Mouse (Mus musculus): ENCODE results near the gene Ahcyl2.

The Ahcyl2 gene

DNA sequence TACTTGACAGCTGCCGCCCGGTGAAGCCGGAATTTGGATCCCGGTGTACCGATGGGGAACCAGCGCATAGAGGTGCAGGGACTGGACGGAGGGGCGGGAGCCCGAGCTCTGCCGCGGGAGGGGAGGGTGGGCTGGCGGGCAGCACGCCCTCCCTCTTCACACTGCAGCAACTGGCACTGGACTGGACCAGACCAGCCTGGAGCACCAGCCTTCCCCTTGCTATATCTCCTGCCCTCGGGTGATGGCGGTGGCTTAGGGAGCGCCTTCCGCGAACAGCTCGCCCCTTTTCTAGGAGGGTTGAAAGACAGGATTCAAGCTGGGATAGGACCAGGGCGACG lies 149.5 kb downstream of the Ahcyl2 start:
- DNase-seq: no peak

DNA sequence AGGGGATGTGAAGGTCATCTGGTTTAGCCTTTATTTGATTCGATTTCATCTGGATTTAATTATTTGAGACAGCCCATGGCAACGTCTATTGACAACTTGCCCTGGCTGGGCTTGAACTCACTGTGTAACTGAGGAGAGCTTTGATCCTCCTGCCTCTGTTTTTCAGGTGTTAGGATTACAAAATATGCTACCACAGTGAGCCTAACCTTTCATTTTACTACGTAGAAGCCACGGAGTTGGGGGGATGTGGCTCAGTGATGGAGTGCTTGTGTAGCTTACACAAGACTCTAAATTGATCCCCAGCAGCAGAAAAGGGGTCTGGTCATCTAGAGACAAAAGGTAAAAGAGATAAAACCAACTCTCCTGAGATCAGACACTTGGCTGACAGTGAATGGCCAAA lies 150.1 kb downstream of the Ahcyl2 start:
- DNase-seq: no peak

DNA sequence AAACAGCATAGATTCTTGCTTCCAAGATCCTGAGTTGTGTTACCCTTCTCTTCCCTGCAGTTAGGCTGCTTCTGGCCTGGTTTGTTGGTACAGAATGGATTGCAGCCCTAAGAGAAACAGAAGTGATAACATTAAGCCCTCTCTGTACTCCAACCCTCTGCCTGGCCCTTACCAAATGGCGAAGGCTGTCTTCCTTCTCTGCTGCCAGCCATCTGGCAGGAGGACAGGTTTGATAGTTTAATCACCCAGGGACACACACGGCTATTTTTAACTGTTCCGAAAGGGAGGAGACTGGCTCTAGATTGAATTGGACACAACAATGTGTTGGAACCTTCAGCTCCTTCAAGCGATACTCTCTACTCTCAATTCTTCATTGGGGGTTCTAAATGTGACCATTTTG lies 155.7 kb downstream of the Ahcyl2 start:
- no peak for DNase-seq

DNA sequence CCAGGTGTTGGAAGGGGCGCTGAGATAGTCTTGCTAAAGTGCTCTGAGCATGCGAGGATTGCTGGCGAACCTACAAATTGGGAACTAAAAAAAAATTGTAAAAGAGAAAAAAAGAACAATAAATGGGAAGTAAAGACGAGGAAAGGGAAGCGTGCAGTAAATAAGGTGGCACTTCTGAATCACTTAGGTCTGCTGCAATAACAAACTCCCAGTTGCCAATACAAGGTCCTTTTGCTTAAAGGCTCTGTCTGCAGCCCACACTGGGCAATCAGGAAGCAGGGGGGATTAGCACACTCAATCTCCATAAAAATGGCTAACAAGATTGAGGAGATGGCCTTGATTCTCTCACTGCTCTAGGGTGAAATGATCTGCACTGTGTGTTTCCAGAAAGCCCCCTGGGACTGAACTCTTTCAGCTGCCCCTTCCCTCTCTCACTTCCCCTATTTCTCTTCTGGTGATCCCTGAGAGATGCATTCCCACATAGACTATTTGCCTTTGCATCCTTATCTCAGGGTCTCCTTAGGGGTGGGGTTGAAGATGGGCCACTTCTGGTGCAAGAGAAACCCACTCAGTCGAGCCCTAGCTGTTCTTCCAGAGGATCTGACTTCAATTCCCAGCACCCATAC lies 157.9 kb downstream of the Ahcyl2 start:
- no peak for DNase-seq

DNA sequence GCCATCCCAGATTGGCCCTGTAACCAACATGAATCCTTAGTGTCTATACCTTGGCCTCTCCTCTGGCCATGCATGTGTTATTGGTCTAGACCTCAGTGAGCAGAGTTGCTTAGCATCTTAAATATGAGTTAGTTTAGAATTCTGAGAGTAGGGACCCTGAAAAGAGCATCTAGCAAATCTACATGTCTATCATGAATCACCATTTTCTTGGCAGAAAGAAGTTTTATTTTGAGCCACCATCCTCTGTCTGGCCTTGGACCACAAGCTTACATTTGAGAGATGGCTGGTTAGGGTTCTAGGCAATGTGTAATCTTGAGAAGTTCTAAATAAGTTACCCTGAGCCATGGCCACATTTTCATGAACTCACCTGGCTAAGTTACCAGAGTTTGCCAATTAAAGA lies 162.3 kb downstream of the Ahcyl2 start:
- DNase-seq: no peak

DNA sequence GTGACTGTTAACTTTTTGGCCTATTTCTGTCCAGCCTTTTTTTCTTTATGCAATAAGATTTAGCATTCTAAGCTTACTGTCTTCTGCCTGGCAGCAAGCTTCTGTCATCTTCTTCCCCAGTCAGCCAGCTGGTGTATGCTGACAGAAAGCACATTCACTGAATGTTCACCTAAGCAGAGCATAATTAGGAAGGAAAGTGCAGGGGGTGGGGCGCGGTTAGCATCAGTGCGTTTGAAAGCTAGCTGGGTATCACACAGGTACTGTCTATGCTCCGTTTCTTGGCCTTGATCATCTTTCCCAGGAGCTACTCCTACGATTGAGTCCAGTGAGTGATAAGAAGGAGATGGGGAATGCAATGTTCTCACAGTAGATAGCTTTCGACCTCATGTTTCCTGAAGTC lies 162.9 kb downstream of the Ahcyl2 start:
- DNase-seq: no peak

DNA sequence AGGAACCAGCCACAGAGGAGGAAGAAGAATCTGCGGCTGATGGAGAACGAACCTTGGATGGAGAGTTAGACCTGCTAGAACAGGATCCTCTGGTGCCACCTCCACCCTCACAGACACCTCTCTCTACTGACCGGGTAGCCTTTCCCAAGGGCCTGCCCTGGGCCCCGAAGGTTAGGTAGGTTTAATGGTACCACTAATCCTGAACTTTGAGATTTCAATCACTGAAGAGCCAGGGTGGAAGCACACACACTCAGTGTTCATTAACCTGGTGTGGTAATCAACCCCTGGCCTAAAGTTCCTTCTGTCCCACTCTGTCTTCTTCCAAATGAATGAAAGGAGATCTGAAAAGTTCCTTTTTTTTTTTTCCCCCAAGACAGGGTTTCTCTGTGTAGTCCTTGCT lies 163.4 kb downstream of the Ahcyl2 start:
- DNase-seq: no peak

DNA sequence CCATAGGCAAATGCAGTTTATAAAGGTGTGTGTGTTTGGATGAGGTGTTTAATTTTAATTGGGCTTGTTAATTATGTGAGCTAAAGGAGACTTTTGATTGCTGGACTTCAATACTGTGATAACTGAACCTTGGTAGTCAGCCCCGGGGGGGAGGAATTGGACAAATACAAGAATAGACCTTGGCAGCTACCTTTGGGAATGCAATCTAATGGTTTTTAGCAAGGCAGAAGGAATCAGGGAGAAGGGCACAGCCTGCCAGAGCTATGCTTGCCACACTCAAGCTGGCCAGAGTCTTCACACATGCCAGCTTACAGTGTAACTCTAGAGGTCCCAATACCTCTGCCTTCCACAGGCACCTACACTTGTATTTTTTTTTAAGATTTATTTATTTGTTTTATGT lies 167.9 kb downstream of the Ahcyl2 start:
- DNase-seq: no peak

DNA sequence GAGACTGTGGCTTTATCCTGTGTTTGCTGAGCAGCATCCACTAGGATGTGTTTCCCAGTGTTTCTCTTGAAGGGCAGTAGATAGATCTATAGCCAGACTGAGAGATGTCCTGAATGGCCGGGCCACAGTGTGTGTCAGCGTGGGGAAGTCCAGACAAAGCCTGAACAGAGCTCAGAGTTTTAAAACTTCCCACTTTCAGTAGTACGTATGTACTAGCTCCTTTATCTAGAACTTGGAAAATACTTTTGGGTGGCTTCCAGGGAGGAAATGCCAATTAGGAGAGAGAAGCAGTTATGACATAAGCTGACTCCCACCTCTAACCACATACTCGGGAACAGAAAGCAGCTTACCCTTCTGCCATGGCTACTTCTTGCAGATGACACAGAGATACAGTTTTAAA lies 172.6 kb downstream of the Ahcyl2 start:
- no peak for DNase-seq

DNA sequence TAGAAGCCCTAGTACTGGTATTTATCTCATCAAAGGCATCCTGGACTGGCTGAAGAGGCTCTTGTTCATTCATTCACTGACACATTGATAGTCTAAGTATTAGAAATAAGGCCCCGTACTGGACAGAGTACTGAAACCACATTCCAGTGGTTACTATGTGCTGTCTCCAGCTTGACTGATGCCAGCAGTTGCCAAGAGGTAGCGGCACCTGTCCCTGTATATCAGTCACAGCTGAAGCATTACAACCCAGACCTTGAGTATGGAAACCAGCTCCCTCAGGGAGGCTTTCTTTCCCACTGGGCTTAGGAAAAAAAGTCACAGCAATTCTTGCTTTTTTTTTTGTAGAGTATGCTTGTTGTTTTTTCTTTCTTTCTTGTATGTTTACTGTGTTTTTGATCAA lies 173.2 kb downstream of the Ahcyl2 start:
- DNase-seq: no peak

DNA sequence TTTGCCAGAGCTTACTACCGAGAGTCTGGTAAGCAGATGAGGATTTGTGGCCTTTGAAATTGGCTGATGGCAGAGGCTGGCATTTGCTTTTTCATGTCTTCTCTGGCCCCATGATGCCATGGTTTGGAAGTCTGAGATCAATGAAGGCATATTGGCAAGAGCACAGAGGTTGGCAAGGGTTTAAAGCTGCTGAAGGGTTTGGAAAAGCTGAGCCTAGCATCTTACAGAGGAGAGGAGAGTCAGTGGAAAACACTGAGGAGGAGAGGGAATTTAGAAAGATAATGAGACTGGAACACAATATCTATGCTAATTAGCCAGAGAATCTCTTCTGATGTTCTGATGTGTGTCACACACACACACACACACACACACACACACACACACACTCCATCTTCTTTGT lies 176.7 kb downstream of the Ahcyl2 start:
- no peak for DNase-seq

DNA sequence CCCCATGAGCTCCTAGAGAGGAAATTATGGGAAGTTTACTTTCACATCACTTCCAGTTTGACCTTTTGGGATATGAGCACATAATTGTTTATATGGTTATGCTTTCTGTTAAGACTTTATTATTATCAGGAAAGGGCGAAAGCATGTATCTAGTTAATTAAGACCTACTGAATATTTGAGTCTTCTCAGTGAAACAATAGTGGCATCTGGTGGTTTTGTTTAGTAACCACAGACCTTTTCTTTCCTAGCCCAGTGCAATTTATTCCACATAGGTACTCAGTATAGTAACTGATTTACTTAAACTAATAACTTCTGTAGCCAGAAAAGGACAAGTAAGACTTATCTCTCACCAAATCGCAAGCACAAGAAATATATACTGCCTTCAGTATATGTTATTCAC lies 178.8 kb downstream of the Ahcyl2 start:
- no peak for DNase-seq

DNA sequence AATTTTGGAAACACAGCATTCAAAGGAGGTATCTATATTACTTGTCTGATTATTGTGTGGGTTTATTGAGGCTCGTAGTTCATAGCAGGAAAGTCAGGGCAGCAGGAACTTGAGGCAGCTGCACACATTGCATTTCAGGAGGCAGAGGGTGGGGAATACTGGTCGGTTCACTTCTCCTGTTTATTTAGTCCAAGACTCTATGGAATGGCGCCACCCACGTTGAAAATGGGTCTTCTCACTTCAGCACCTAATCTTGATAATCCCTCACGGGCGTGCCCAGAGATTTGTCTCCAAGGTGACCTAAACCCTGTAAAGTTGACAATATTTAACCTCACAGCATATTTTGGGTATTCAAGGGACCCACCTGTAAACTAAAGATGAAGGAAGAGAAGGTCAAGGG lies 180.0 kb downstream of the Ahcyl2 start:
- DNase-seq: no peak

DNA sequence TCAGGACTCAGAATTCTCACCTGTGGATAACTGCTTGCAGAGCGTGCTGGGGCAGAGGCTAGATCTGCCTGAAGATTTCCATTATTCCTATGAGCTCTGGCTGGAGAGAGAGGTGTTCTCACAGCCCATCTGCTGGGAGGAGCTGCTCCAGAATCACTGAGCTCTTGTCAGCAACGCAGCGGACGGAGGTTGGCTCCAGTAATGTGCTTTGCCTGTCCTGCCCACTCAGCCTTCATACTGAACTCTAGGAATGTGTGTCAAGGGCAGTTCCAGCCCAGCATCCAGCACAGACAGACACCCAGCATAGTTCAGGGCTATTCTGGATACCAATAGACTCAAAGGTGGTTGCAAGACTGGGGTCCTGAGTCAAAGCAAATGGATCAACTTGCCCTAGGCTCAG lies 188.9 kb downstream of the Ahcyl2 start:
- no peak for DNase-seq

DNA sequence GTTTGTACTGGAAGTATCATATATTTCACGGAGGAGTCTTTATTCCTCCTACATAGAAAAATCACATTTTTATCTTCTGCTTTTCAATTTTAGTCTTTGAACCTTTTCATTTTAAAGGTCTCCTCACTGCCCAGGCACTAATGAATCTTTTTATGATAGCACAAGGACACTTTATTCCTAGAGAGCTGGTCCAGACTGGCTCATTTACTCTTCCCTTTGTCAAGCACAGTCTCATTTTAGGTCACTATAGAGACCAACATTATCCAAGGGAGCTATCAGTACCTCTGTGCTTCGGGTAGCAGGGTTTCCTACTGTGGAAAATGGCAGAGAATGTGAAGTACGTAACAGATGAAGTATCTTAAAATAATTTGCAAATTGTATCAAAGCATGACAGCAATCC lies 190.9 kb downstream of the Ahcyl2 start:
- DNase-seq: no peak

DNA sequence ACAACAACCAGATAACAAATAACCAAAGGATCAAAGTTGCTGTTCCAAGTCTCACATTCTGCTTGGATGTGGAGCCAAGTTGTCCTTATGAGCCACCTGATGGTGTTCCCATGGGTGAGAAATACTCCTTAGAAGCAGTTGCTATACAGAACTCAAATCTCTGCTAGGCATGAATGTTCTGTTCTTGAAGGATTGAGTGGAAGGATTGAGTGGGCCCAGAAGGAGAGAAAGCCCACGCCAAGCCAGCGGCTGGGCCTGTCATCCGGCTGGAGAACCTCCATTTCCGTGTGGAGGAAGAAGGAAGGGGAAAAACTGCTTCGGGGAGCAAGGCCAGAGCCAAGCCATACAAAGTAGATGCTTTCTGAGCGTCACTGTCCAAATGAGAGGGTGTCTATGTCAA lies 193.3 kb downstream of the Ahcyl2 start:
- DNase-seq: no peak
